Mouse (Mus musculus) forebrain, embryonic 15.5 days (tissue): Measurements from ENCODE around the gene Med12l. TPM values are rescaled to one million over a fixed set of nuclear protein-coding genes. Genes with fewer than 3 reads are reported as not detected.

Experiments
- ATAC-seq: fragments of 200-750 bp; cut with Nextera tagmentation; replicated peaks from 2 replicates; pipeline ENCODE4 v1.8.0; 2017; ENCODE audit warnings: mild to moderate bottlenecking, moderate TSS enrichment, moderate library complexity
- H3K27ac ChIP-seq: fragments of 300-500 bp; sonication (generic); replicated peaks from 2 replicates; pipeline ENCODE4 v1.5.1; 2015; ENCODE audit warnings: mild to moderate bottlenecking, inconsistent platforms
- H3K27me3 ChIP-seq: fragments of 300-500 bp; sonication (generic); 2 replicates; pipeline ENCODE4 v1.6.1; 2015; ENCODE audit warnings: inconsistent platforms
- H3K36me3 ChIP-seq: fragments of 300-500 bp; sonication (generic); 2 replicates; pipeline ENCODE4 v1.6.1; 2015; ENCODE audit warnings: mild to moderate bottlenecking, inconsistent platforms
- H3K4me1 ChIP-seq: fragments of 300-500 bp; sonication (generic); 2 replicates; pipeline ENCODE4 v1.6.1; 2015; ENCODE audit warnings: inconsistent platforms
- H3K4me2 ChIP-seq: fragments of 300-500 bp; sonication (generic); replicated peaks from 2 replicates; pipeline ENCODE4 v1.6.1; 2015; ENCODE audit warnings: mild to moderate bottlenecking, inconsistent platforms
- H3K4me3 ChIP-seq: fragments of 300-500 bp; sonication (generic); 2 replicates; pipeline ENCODE4 v1.5.1; 2015; ENCODE audit warnings: mild to moderate bottlenecking, inconsistent platforms
- H3K9ac ChIP-seq: fragments of 300-500 bp; sonication (generic); replicated peaks from 2 replicates; pipeline ENCODE4 v1.6.1; 2015; ENCODE audit warnings: mild to moderate bottlenecking, inconsistent platforms
- H3K9me3 ChIP-seq: fragments of 300-500 bp; sonication (generic); 2 replicates; pipeline ENCODE4 v1.6.1; 2016; ENCODE audit warnings: inconsistent platforms
- WGBS: fragments of 180-500 bp; shearing (Covaris S2); methylation state at CpG from one replicate; pipeline ENCODE4 v1.1.7; 2015; ENCODE audit warnings: mixed read lengths; 5-methylcytosine and 5-hydroxymethylcytosine counted together
- polyA plus RNA-seq: library from polyadenylated mRNA; unstranded; fragments of >200 nt; fragmentation: Nextera tagmentation; extraction: Ambion mirVana; gene quantifications from 2 replicates; pipeline ENCODE4 v1.2.1, GENCODE M21; 2015

The Med12l gene
- polyA plus RNA-seq, 1 experiment from 2014 or later: 3.3 TPM

DNA sequence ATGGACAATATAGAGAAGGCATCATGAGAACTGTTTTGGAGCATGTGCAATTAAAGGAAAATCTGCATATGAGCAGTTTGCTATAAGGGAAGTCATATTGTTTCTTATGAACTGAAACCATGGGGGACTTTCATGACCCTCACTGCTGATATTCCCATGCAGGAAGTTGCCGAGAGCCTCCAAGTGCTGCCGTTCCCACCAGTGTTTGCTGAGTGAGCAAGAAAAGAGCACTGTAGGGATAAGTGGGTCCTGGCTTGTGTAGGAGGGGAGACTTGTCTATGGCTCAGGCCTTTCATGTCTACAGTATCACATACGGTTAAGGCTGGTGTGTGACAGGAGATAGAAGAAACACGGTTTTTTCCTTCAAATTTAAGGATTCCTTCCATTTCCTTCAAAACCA lies 180.0 kb downstream of the Med12l start:
- no peak overlapping the region for H3K4me3 ChIP-seq
- no peak overlapping the region for H3K4me2 ChIP-seq
- no peaks in the 10 kb centered on the region for H3K36me3 ChIP-seq
- H3K27me3 ChIP-seq: no peaks in the 10 kb centered on the region
- no peaks in the 10 kb centered on the region for H3K9me3 ChIP-seq
- H3K9ac ChIP-seq: no peak overlapping the region
- H3K27ac ChIP-seq: no peak overlapping the region
- WGBS: 88% methylated on average over 4 of the region's 4 CpGs
- no peaks in the 10 kb centered on the region for H3K4me1 ChIP-seq
- ATAC-seq: no peak

DNA sequence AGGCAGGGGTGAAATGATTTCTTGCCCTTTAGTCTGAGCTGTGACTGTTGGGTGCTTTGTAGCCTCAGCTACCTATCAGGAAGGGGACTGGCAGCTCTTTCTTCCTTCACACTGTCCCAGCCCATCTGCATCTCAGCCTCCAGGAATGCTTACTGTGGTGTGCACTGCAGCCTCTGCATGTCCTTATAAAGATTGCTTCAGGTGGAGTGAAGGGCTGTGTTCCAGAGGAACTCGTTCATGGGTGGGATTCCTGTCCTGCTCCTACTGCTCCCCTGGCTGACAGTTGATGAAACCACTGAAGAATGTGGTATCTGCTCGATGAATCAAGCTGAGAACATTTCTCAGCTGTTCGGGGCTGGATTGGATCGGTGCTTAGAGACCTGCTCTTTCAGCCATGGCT lies 181.7 kb downstream of the Med12l start:
- no peaks in the 10 kb centered on the region for H3K4me1 ChIP-seq
- 89% methylated on average over 4 of the region's 4 CpGs for WGBS

DNA sequence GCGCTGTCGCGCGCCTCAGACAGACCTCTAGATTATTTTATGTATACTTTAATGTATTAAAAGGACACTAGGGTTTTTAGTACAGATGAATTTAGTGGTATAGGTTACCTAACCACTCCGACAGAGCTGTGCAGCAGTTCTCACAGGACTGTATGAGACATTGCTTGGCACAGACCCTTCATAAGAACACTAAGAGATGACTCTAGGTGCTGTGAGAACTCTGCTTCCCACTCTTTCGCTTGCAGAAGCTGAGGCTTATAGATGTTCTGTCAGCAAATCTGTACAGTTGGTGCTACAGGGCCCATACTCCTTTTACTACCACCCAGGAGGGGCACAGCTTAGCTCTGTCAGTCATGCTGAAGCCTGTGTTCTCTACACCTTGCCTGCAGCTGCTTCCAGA lies 186.0 kb downstream of the Med12l start:
- no peaks in the 10 kb centered on the region for H3K27me3 ChIP-seq
- no peaks in the 10 kb centered on the region for H3K36me3 ChIP-seq
- H3K4me3 ChIP-seq: no peak overlapping the region
- WGBS: 94% methylated on average over 6 of the region's 6 CpGs
- no peak for ATAC-seq
- H3K4me2 ChIP-seq: no peak overlapping the region
- no peak overlapping the region for H3K9ac ChIP-seq
- H3K9me3 ChIP-seq: no peaks in the 10 kb centered on the region
- H3K27ac ChIP-seq: no peak overlapping the region
- H3K4me1 ChIP-seq: no peaks in the 10 kb centered on the region

More for the DNA sequence above, 181.7 kb downstream of the Med12l start:
- Histone ChIP-seq H3K27ac (no peak overlapping the region), H3K4me2 (no peak overlapping the region), H3K9ac (no peak overlapping the region), H3K9me3 (no peaks in the 10 kb centered on the region), H3K27me3 (no peaks in the 10 kb centered on the region), H3K4me3 (no peak overlapping the region), H3K36me3 (no peaks in the 10 kb centered on the region)
- no peak for ATAC-seq

DNA sequence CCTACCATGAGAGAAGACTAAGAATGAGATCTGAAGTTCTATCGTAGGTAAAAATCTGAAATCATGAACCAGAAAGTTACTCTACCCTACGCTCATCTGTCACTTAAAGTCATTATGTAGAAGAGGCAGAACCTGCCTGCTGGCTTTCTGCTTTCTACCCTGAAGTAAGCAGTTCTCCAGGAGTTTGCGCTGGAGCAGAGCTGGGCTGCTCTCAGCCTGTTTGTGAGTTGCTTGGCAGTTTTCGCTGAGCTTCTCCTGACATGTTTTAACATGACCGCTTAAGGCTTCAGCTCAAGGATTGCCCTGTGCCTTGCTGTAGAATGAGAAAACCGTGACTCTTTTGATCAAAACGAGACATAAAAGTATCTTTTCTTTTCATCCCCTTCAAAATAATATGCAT lies 188.5 kb downstream of the Med12l start:
- Histone ChIP-seq H3K4me2 (no peak overlapping the region), H3K9ac (no peak overlapping the region), H3K36me3 (no peaks in the 10 kb centered on the region), H3K9me3 (no peaks in the 10 kb centered on the region), H3K27me3 (no peaks in the 10 kb centered on the region), H3K4me1 (no peaks in the 10 kb centered on the region), H3K27ac (no peak overlapping the region), H3K4me3 (no peak overlapping the region)
- WGBS: 91% methylated on average over 7 of the region's 7 CpGs
- ATAC-seq: no peak

DNA sequence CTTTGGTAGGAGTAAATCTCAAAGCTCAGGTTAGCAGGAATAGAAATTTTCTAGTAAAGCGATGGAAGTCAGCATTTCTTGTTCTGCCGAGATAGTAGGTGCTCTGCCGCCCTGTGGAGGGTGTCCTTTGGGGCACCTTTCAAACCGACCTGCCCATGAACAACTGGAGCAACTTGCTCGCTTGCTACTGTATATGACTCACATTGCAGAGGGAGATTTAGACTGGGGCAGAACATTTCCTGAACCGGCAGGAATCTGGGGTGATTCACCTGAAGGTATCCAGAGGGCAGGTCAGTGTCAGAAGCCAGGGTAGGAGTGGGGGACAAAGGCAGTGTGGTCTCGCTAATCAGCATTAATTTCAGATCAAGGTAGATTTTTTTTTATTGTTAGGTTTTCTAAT lies 189.3 kb downstream of the Med12l start, which contains the start of gene Gpr87:
Gene Gpr87, minus strand, starts transcription at position 167 of the 400 bp plus-strand sequence.
- Histone ChIP-seq H3K36me3 (no peaks in the 10 kb centered on the region), H3K9me3 (no peaks in the 10 kb centered on the region), H3K27me3 (no peaks in the 10 kb centered on the region), H3K4me2 (no peak within 1 kb of the TSS), H3K27ac (no peak within 1 kb of the TSS), H3K9ac (no peak within 1 kb of the TSS), H3K4me1 (no peaks in the 10 kb centered on the region), H3K4me3 (no peak within 1 kb of the TSS)
- no peak for ATAC-seq
- 90% methylated on average over 7 of the region's 7 CpGs for WGBS

DNA sequence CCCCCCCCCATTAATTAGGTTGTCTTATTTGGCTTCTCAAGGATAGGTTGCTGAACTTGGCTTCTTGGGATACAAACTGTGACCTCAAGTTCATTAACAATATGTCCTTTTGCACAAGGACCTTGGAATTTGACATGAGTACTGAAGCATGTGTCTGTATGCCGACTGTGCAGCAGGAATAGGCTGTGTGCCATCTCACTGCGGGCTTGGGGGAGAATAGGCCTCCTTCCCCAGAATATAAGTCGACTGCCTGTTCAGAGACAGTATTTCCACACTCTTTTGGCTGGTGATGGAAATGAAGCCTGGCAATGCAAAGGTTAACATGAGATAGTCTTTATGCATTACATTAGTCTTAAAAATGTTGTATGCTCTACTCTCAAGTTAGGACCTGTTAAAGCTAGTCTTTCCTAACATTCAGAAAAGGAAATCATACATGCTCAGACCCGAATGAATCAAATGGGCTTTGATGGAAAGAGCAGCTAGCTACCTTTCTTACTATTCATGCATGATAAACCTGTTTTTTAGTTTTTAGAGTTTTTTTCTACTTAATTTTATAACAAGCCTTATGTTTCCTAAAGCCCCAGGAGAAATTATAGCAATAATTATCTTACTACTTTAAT lies 191.8 kb downstream of the Med12l start:
- no peak overlapping the region for H3K4me2 ChIP-seq
- no peak overlapping the region for H3K9ac ChIP-seq
- ATAC-seq: no peak
- H3K27me3 ChIP-seq: no peaks in the 10 kb centered on the region
- H3K36me3 ChIP-seq: no peaks in the 10 kb centered on the region
- H3K4me3 ChIP-seq: no peak overlapping the region
- H3K9me3 ChIP-seq: no peaks in the 10 kb centered on the region
- H3K4me1 ChIP-seq: no peaks in the 10 kb centered on the region
- H3K27ac ChIP-seq: no peak overlapping the region
- WGBS: 81% methylated on average over 4 of the region's 4 CpGs

DNA sequence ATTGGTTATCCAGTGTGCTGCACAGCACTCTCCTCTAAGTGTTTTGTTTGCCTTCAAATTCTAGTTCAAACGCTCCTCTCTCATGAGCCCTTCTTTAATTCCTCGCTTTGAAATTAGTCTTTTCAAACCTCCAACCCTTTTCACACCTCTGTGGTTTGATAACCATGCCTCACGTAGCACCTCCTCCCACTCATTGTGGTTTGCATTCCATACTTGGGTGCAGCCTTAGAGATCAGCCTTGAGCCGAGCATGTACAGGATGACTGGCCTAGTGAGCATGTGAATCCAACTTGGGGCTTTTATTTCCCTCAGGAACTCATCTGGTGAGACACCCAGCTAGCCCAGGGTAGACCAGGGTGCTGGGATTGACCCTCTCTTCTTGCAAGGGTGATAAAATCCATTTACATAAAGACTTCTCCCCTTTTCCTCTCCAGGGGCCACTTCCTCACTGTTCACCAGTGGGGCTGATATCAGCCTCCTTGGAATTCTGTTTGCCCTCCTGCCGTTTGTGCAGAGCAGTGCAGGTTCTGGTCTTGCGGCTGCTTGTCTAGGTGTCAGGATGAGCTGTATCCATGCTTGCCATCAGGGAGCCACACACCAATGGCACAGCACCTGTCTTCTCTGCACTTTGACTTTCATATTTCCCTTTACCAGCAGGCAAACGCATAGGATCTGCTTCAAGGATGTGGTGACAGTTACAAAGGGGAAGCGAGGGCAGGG lies 198.3 kb downstream of the Med12l start:
- ATAC-seq: no peak
- Histone ChIP-seq H3K9ac (no peak overlapping the region), H3K4me3 (no peak overlapping the region), H3K4me1 (no peaks in the 10 kb centered on the region), H3K9me3 (no peaks in the 10 kb centered on the region), H3K27me3 (no peaks in the 10 kb centered on the region), H3K36me3 (no peaks in the 10 kb centered on the region), H3K4me2 (no peak overlapping the region), H3K27ac (no peak overlapping the region)
- WGBS: 84% methylated on average over 8 of the region's 8 CpGs

DNA sequence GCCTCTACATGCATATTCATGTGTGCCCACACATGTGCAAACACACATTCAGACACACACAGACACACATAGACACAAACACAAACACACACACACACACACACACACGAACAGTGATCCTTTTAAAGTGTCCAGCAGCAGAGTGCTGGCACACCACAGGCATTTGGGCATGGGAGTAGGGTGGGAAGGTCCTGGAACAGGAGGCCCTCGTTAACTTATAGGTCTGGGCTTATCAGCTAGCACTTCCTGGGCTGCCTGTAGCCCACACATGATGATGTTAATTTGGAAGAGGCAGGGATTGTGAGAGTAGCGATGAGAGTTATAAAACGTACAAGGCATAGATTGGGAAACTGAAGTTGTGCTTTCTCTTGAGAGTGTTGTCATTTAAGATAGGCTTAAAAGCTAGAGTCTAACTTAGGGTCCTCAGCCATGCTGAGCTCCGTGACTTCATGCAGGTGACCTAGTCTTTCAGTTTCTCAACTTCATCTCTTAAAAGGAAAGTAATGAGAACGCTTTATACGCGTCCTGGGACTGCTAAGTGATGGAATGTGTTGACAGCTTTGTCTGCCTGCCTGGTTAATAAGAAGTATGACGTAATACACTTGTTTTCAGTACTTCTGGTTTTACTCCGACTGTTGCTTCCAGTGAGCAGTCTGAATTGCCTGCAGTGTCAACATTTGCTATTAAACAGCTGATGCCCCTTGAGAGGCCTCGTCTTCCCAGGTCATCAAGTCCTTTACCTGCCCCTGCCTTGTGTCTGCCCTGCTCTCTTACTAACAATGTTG lies 199.3 kb downstream of the Med12l start:
- H3K9ac ChIP-seq: no peak overlapping the region
- no peak overlapping the region for H3K4me2 ChIP-seq
- WGBS: 61% methylated on average over 11 of the region's 11 CpGs
- H3K4me3 ChIP-seq: no peak overlapping the region
- no peak overlapping the region for H3K27ac ChIP-seq
- no peak for ATAC-seq
- H3K36me3 ChIP-seq: no peaks in the 10 kb centered on the region
- no peaks in the 10 kb centered on the region for H3K4me1 ChIP-seq
- H3K9me3 ChIP-seq: no peaks in the 10 kb centered on the region
- no peaks in the 10 kb centered on the region for H3K27me3 ChIP-seq

DNA sequence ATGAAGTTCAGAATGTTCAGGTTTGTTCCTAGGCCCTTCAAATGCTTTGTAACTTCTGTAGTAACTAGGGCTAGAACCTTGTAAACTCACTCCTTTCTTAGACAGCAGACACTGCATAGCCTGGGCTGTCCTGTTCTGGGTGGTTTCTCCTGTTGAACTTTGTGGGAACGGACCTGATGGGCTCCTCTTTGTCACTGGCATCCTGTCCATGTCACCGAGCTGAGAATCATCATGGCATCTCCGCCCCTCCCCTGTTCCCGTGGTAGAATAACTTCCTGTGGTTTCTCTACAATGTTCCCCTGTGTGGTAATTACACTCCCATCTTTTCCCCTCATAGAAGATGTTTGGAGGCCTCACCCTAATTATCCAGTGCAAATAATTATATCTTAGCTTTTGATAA lies 200.3 kb downstream of the Med12l start:
- Histone ChIP-seq H3K27ac (no peak overlapping the region), H3K9me3 (no peaks in the 10 kb centered on the region), H3K4me3 (no peak overlapping the region), H3K36me3 (no peaks in the 10 kb centered on the region), H3K4me1 (no peaks in the 10 kb centered on the region), H3K27me3 (no peaks in the 10 kb centered on the region), H3K4me2 (no peak overlapping the region), H3K9ac (no peak overlapping the region)
- no peak for ATAC-seq
- WGBS: 72% methylated on average over 4 of the region's 4 CpGs

DNA sequence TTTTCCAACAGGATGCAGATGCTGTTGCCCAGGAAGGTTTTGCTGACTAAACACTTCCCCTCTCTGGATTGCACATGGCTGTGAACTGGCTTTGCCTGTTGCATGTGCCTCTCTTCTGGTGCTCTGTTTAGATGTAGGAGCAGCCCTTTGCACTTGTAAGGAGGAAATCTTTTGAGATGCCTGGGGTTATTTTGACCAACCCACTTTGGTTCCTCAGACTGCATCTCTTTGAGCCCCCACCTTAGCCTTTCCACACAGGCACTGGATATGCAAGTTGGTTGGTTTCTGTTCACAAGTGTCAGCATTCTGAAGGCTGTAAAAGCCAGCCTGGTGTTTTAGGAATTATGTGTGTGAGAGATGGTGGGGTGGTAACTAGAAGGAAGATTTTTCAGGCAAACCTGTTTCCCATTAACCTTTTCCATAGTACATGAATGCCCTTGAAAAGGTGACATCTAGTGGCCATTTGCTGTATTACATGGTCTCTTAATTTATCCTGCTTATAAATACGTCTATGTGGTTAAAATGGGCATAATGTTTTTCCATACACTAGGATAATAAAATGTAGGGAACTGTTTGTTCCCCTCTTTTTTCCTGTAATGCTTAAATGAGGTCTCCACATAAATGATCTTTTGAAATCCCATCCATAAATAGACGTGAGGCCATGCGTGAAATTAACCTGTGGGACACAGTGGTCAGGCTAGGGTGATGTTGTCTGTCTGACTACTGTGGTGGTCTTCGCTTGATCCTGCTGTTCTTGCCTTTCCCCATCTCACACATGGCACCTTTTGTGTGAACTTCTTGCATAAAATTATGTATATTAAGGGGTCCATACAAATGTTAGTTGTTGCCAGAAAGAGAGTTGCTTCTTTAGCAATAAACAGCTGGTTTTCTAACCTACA lies 203.3 kb downstream of the Med12l start:
- Histone ChIP-seq H3K27me3 (no peaks in the 10 kb centered on the region), H3K9ac (no peak overlapping the region), H3K4me1 (no peaks in the 10 kb centered on the region), H3K4me3 (no peak overlapping the region), H3K4me2 (no peak overlapping the region), H3K9me3 (no peaks in the 10 kb centered on the region), H3K36me3 (no peaks in the 10 kb centered on the region), H3K27ac (no peak overlapping the region)
- ATAC-seq: peak; percentile 54
- 65% methylated on average over 4 of the region's 4 CpGs for WGBS

DNA sequence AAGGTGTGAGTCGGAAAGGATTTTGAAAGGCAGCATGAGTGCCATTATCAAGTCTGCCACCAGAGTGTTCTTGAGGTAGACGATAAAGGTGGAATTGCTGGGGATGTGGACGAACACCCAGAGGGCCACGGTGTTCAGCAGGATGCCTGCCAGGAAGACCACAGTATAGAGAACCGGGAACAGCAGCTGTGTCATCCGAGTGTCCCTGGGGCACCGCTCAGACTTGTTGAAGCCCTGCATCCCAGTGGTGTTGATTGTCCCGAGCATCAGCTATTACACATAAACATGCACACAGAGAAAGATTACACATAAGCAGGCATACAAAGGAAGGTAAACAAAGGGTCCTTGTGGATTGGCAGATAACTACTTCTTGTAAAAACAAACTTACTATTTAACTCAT lies 204.5 kb downstream of the Med12l start:
- H3K4me3 ChIP-seq: no peak overlapping the region
- no peak overlapping the region for H3K4me2 ChIP-seq
- ATAC-seq: no peak
- H3K27ac ChIP-seq: no peak overlapping the region
- H3K9me3 ChIP-seq: no peaks in the 10 kb centered on the region
- no peaks in the 10 kb centered on the region for H3K4me1 ChIP-seq
- H3K9ac ChIP-seq: no peak overlapping the region
- no peaks in the 10 kb centered on the region for H3K27me3 ChIP-seq
- 80% methylated on average over 8 of the region's 8 CpGs for WGBS
- H3K36me3 ChIP-seq: no peaks in the 10 kb centered on the region

DNA sequence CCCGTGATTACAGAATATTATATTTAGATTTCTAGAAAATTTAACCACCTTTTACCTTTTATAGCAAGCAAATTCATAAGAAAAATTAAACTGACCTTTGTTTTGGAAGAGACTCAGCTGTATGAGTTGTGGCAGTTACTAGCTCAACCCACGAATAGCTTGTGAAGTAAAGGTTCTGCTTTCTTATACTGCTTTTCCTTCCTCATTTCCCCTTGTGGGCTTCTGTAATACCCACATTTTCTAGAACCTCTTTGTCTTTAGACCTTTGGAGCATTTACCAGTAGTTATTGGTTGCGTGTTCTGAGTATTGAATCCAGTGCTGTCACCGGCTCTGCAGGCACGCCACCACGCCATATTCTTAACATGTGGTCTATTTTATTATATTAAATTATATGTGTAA lies 205.1 kb downstream of the Med12l start, which contains the start of gene P2ry13:
Gene P2ry13, minus strand, starts transcription at position 156 of the 400 bp plus-strand sequence.
- ATAC-seq: no peak

More for the DNA sequence above, 205.1 kb downstream of the Med12l start, which contains the start of gene P2ry13:
- no peak within 1 kb of the TSS for H3K27ac ChIP-seq
- H3K36me3 ChIP-seq: no peaks in the 10 kb centered on the region
- H3K4me2 ChIP-seq: no peak within 1 kb of the TSS
- H3K4me1 ChIP-seq: no peaks in the 10 kb centered on the region
- H3K9me3 ChIP-seq: no peaks in the 10 kb centered on the region
- no peaks in the 10 kb centered on the region for H3K27me3 ChIP-seq
- H3K9ac ChIP-seq: no peak within 1 kb of the TSS
- H3K4me3 ChIP-seq: no peak within 1 kb of the TSS
- 95% methylated on average over 6 of the region's 6 CpGs for WGBS
